Mouse (Mus musculus) heart, postnatal 0 days (tissue): ENCODE results near the gene Irf2bpl. TPM values are rescaled to one million over a fixed set of nuclear protein-coding genes. Genes with fewer than 3 reads are reported as not detected.

Experiments used
- ATAC-seq: fragments of 200-750 bp; cut with Nextera tagmentation; 2 replicates; pipeline ENCODE4 v1.8.0; 2017; ENCODE audit warnings: low read depth, moderate number of reproducible peaks, moderate library complexity; ENCODE audit not compliant: insufficient read depth
- DNase-seq: peaks from one replicate; pipeline ENCODE4 v3.0.0-alpha.2; 2016; ENCODE audit warnings: low spot score
- H3K27ac ChIP-seq: fragments of 300-500 bp; sonication (generic); 2 replicates; pipeline ENCODE4 v1.5.1; 2014; ENCODE audit warnings: low read depth, mild to moderate bottlenecking
- H3K27me3 ChIP-seq: fragments of 300-500 bp; sonication (generic); 2 replicates; pipeline ENCODE4 v1.6.1; 2014; ENCODE audit warnings: low read length, mixed read lengths; ENCODE audit not compliant: control insufficient read depth, insufficient read depth
- H3K36me3 ChIP-seq: fragments of 300-500 bp; sonication (generic); replicated peaks from 2 replicates; pipeline ENCODE4 v1.6.1; 2014; ENCODE audit warnings: low read length, mixed read lengths; ENCODE audit not compliant: control insufficient read depth, insufficient read depth
- H3K4me1 ChIP-seq: fragments of 300-500 bp; sonication (generic); 2 replicates; pipeline ENCODE4 v1.6.1; 2014; ENCODE audit warnings: antibody characterized with exemption; ENCODE audit not compliant: control insufficient read depth, insufficient read depth
- H3K4me2 ChIP-seq: fragments of 300-500 bp; sonication (generic); 2 replicates; pipeline ENCODE4 v1.6.1; 2014; ENCODE audit warnings: low read depth, mild to moderate bottlenecking, low read length, moderate library complexity
- H3K4me3 ChIP-seq: fragments of 300-500 bp; sonication (generic); 2 replicates; pipeline ENCODE4 v1.5.1; 2014; ENCODE audit warnings: low read depth, low read length
- H3K9ac ChIP-seq: fragments of 300-500 bp; sonication (generic); replicated peaks from 2 replicates; pipeline ENCODE4 v1.6.1; 2014; ENCODE audit warnings: low read depth, low read length, mixed read lengths
- H3K9me3 ChIP-seq: fragments of 300-500 bp; sonication (generic); replicated peaks from 2 replicates; pipeline ENCODE4 v1.6.1; 2016; ENCODE audit warnings: low read length; ENCODE audit not compliant: control insufficient read depth
- CTCF ChIP-seq: IDR thresholded peaks from 2 replicates; pipeline ENCODE4 v1.5.1; 2016; ENCODE audit warnings: antibody characterized with exemption, control low read depth, low read depth
- EP300 ChIP-seq: IDR thresholded peaks from 2 replicates; pipeline ENCODE4 v1.6.1; 2016; ENCODE audit warnings: antibody characterized with exemption, low read depth
- WGBS: fragments of 180-500 bp; shearing (Covaris S2); extraction: QIAGEN DNeasy Blood & Tissue Kit; methylation state at CpG from one replicate; pipeline ENCODE4 v1.1.7; 2014; 5-methylcytosine and 5-hydroxymethylcytosine counted together
- polyA plus RNA-seq: library from polyadenylated mRNA; unstranded; fragments of >200 nt; fragmentation: Nextera tagmentation; extraction: Ambion mirVana; gene quantifications from 2 replicates; pipeline ENCODE4 v1.2.1, GENCODE M21; 2015
- total RNA-seq: library from RNA; depleted of rRNA; stranded (reverse); fragments of >200 nt; gene quantifications from 2 replicates; pipeline ENCODE4 v1.2.3, GENCODE M21; 2014; ENCODE audit warnings: low replicate concordance; rRNA removed

The Irf2bpl gene
- 74.0 and 88.5 TPM in 2 replicates for total RNA-seq
- 26.4 and 30.0 TPM in 2 replicates for polyA plus RNA-seq

GRCm38 (mm10) chr12:86884197-86885058 lies at the start of gene Irf2bpl:
Gene Irf2bpl, minus strand, starts transcription at chr12:86884798.
- Histone ChIP-seq H3K4me1 (peaks cover 36% of the 10 kb centered on the region), H3K9ac (peak within 1 kb of the TSS; percentile 98), H3K4me2 (peak within 1 kb of the TSS; percentile 94), H3K4me3 (peak within 1 kb of the TSS; percentile 87), H3K36me3 (0 out of 2 replicates have a peak, but pooled peaks cover 4% of the 10 kb centered on the region), H3K9me3 (no peaks in the 10 kb centered on the region), H3K27me3 (0 out of 2 replicates have a peak, but pooled peaks cover 3% of the 10 kb centered on the region), H3K27ac (peak within 1 kb of the TSS; percentile 100)
- ATAC-seq (peak; percentile 86), DNase-seq (peak; percentile 94)
- TF ChIP-seq EP300: peak; percentile 93
- no peak for TF ChIP-seq CTCF
- under 1% methylated on average over 67 of the region's 82 CpGs for WGBS

DNA sequence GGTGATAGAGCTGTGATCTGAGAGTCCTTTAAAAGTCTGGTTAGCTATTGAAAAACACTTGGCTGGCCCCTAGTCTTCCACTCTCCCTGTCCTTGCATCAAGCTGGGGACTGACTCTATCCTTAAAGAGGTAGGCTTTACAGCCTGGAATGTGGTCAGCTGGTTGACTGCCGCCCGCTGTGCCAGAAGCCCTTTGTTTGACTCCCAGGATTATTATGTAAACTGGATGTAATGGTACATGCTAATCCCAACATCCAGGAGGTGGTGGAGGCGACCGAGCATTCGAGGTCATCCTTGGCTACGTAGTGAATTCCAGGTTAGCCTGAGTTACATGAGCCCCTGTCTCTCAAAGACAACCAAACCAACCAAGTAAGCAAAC lies 48.0 kb upstream of the Irf2bpl start:
- Histone ChIP-seq H3K36me3 (no peaks in the 10 kb centered on the region), H3K4me3 (no peak overlapping the region), H3K9ac (no peak overlapping the region), H3K4me2 (no peak overlapping the region), H3K27ac (peak overlapping the region; percentile 41), H3K9me3 (0 out of 2 replicates have a peak, but pooled peaks cover 3% of the 10 kb centered on the region), H3K4me1 (peaks cover 17% of the 10 kb centered on the region; the same call in 1 of the 2 replicates), H3K27me3 (no peaks in the 10 kb centered on the region)
- DNase-seq (peak; percentile 35), ATAC-seq (peak; percentile 58)
- 49% methylated on average over 6 of the region's 6 CpGs for WGBS
- TF ChIP-seq EP300 (no peak), CTCF (no peak)

DNA sequence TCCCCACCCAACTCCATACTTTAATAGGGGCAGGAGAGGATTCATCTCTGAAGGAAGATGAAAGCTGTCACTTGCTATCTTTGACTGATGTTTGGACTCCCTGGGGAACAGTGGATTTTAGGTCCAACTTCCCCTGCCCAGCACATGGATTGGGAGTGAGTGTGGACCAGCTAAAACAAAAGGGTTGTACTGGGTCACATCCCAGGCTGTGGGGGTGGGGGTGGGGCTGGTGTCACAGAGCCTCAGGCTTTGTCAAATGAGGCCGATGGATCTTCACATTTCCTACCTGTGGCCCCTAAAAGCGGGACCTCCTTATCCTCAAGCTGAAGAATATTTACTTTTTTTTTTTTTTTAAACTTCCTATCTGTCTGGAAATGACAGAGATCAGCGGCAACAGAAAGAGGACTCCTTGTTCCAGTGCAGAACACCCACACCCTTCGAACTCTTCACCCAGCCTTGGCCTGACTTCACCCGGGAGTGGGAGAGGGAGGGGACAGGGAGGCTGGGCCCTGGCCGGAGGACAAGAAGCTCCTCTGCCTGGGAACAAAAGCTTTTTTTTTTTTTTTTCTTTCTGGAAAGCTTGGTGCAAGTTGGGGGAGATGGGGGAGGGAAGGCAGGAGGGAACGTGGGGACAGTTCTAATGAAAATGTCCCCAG lies 47.4 kb upstream of the Irf2bpl start:
- ATAC-seq (peak; percentile 87), DNase-seq (peak; percentile 60)
- no peak overlapping the region for H3K4me2 ChIP-seq
- no peaks in the 10 kb centered on the region for H3K36me3 ChIP-seq
- 0 out of 2 replicates have a peak, but pooled peaks cover 3% of the 10 kb centered on the region for H3K9me3 ChIP-seq
- H3K4me3 ChIP-seq: no peak overlapping the region
- 25% methylated on average over 7 of the region's 7 CpGs for WGBS
- peaks cover 17% of the 10 kb centered on the region; the same call in 1 of the 2 replicates for H3K4me1 ChIP-seq
- no peaks in the 10 kb centered on the region for H3K27me3 ChIP-seq
- peak overlapping the region; percentile 48 for H3K27ac ChIP-seq
- no peak overlapping the region for H3K9ac ChIP-seq
- TF ChIP-seq EP300 (peak; percentile 77; the same call in 1 of the 2 replicates), CTCF (no peak)

GRCm38 (mm10) chr12:86930934-86931729 lies 46.5 kb upstream of the Irf2bpl start:
- TF ChIP-seq CTCF: no peak
- no peak for TF ChIP-seq EP300
- H3K36me3 ChIP-seq: no peaks in the 10 kb centered on the region
- DNase-seq (no peak), ATAC-seq (no peak)
- peak overlapping the region; percentile 48; the same call in 1 of the 2 replicates for H3K27ac ChIP-seq
- 0 out of 2 replicates have a peak, but pooled peaks cover 3% of the 10 kb centered on the region for H3K9me3 ChIP-seq
- no peak overlapping the region for H3K4me2 ChIP-seq
- 72% methylated on average over 6 of the region's 6 CpGs for WGBS
- H3K4me3 ChIP-seq: no peak overlapping the region
- H3K4me1 ChIP-seq: peaks cover 14% of the 10 kb centered on the region; the same call in 1 of the 2 replicates
- H3K27me3 ChIP-seq: no peaks in the 10 kb centered on the region
- no peak overlapping the region for H3K9ac ChIP-seq

GRCm38 (mm10) chr12:86923837-86924236 lies 39.2 kb upstream of the Irf2bpl start:
- 7% methylated on average over 5 of the region's 5 CpGs for WGBS
- ATAC-seq (peak; percentile 95), DNase-seq (peak; percentile 91)

More at GRCm38 (mm10) chr12:86923837-86924236, 39.2 kb upstream of the Irf2bpl start:
- no peak overlapping the region for H3K27ac ChIP-seq
- no peak overlapping the region for H3K4me3 ChIP-seq
- peaks cover 10% of the 10 kb centered on the region for H3K4me1 ChIP-seq
- H3K9ac ChIP-seq: no peak overlapping the region
- no peaks in the 10 kb centered on the region for H3K27me3 ChIP-seq
- H3K9me3 ChIP-seq: 0 out of 2 replicates have a peak, but pooled peaks cover 3% of the 10 kb centered on the region
- no peaks in the 10 kb centered on the region for H3K36me3 ChIP-seq
- no peak overlapping the region for H3K4me2 ChIP-seq
- TF ChIP-seq CTCF (peak; percentile 95), EP300 (peak; percentile 55)
